29 mouse cellular contexts compared by ENCODE assay signal in genomic region chr1:83099580-83100137, GRCm38 (mm10). TPM values are rescaled to one million over a fixed set of nuclear protein-coding genes. Genes with fewer than 3 reads are reported as not detected.
DNase-seq lines count a peak whose midpoint lies in the region; ATAC-seq and TF ChIP-seq lines count a peak whose summit lies in the region.
"Had no signal": no experiment of that assay in that cellular context is flagged by ENCODE, and none has a peak within 500 bp of the region (broad histone marks: within the 10 kb centered on the region; RNA-seq: fewer than 3 reads in every experiment).

No protein-coding gene starts in this region.

- H3K9me3 ChIP-seq in heart, embryonic 11.5 days (replicated peaks; ENCODE audit: control insufficient read depth, low read length): no peaks in the 10 kb centered on the region
- H3K9me3 ChIP-seq in intestine, embryonic 16.5 days (ENCODE audit: control insufficient read depth, low read length): no peaks in the 10 kb centered on the region
- H3K9me3 ChIP-seq: embryonic facial prominence, embryonic 10.5 days; forebrain, embryonic 12.5 days; hindbrain, embryonic 12.5 days; megakaryocyte, embryonic 14.5 days had no signal

- no peak overlapping the region for H3K9ac ChIP-seq in heart, embryonic 11.5 days (ENCODE audit: low read depth, low read length)
- H3K9ac ChIP-seq in heart, adult 2 months (ENCODE audit: low read depth, low read length): no peak overlapping the region
- no peak overlapping the region for H3K9ac ChIP-seq in intestine, embryonic 16.5 days (ENCODE audit: low read depth, low read length)
- H3K9ac ChIP-seq: forebrain, embryonic 12.5 days; hindbrain, embryonic 12.5 days had no signal

- no peaks in the 10 kb centered on the region for H3K79me2 ChIP-seq in heart, adult 2 months (replicated peaks; ENCODE audit: control insufficient read depth, insufficient read depth, low read length)

- H3K4me2 ChIP-seq in heart, embryonic 11.5 days: no peak overlapping the region
- H3K4me2 ChIP-seq in intestine, embryonic 16.5 days (ENCODE audit: low read depth, low read length): no peak overlapping the region
- H3K4me2 ChIP-seq: forebrain, embryonic 12.5 days; hindbrain, embryonic 12.5 days had no signal

- TF ChIP-seq POLR2A in heart, adult 2 months (IDR thresholded peaks at IDR 0.05; ENCODE audit: insufficient read depth, low read depth, low read length): no peak

- H3K4me1 ChIP-seq in heart, embryonic 11.5 days (ENCODE audit: control insufficient read depth, insufficient read depth, low read length): no peaks in the 10 kb centered on the region
- H3K4me1 ChIP-seq in heart, adult 2 months (ENCODE audit: control insufficient read depth, insufficient read depth, low read length): no peaks in the 10 kb centered on the region
- peaks cover 4% of the 10 kb centered on the region; the same call in 1 of the 2 replicates for H3K4me1 ChIP-seq in intestine, embryonic 16.5 days (ENCODE audit: control insufficient read depth, insufficient read depth, low read length)
- H3K4me1 ChIP-seq: embryonic facial prominence, embryonic 10.5 days; forebrain, embryonic 12.5 days; hindbrain, embryonic 12.5 days; megakaryocyte, embryonic 14.5 days had no signal

- intact Hi-C loops in heart, adult 2 months (cut with DNase I): no loop called here

- H3K36me3 ChIP-seq in heart, embryonic 11.5 days (ENCODE audit: control insufficient read depth, insufficient read depth, low read length): no peaks in the 10 kb centered on the region
- H3K36me3 ChIP-seq in heart, adult 2 months (ENCODE audit: control insufficient read depth, insufficient read depth, low read length): no peaks in the 10 kb centered on the region
- no peaks in the 10 kb centered on the region for H3K36me3 ChIP-seq in intestine, embryonic 16.5 days (ENCODE audit: control insufficient read depth, insufficient read depth, low read length)
- H3K36me3 ChIP-seq: embryonic facial prominence, embryonic 10.5 days; forebrain, embryonic 12.5 days; hindbrain, embryonic 12.5 days had no signal

- peak overlapping the region; percentile 32; the same call in 1 of the 2 replicates for H3K27ac ChIP-seq in heart, embryonic 11.5 days (ENCODE audit: low read depth, low read length)
- H3K27ac ChIP-seq in heart, adult 2 months: no peak overlapping the region
- peak overlapping the region; percentile 59 for H3K27ac ChIP-seq in intestine, embryonic 16.5 days (ENCODE audit: low read length)
- H3K27ac ChIP-seq: embryonic facial prominence, embryonic 10.5 days; forebrain, embryonic 12.5 days; gastrocnemius, adult 2 months; hindbrain, embryonic 12.5 days; kidney, postnatal 0 days had no signal

- no peak for TF ChIP-seq CTCF in heart, adult 2 months (IDR thresholded peaks at IDR 0.05)

- ATAC-seq in heart, embryonic 11.5 days (replicated peaks; ENCODE audit: insufficient number of reproducible peaks, low FRiP score, low TSS enrichment): no peak
- peak; percentile 66 for ATAC-seq in intestine, embryonic 16.5 days
- ATAC-seq: inflammation-experienced regulatory T-cells, adult 6 months had no signal

- H3K27me3 ChIP-seq in heart, embryonic 11.5 days (ENCODE audit: control insufficient read depth, insufficient read depth, low read length): no peaks in the 10 kb centered on the region
- H3K27me3 ChIP-seq in heart, adult 2 months (ENCODE audit: control insufficient read depth, insufficient read depth, low read length): no peaks in the 10 kb centered on the region
- no peaks in the 10 kb centered on the region for H3K27me3 ChIP-seq in intestine, embryonic 16.5 days (replicated peaks; ENCODE audit: control insufficient read depth, insufficient read depth, low read length)
- H3K27me3 ChIP-seq: CH12.LX; forebrain, embryonic 12.5 days; hindbrain, embryonic 12.5 days; megakaryocyte, embryonic 14.5 days had no signal

- TF ChIP-seq EP300 in heart, adult 2 months (IDR thresholded peaks at IDR 0.05; ENCODE audit: insufficient read depth, low read depth, low read length): no peak

- no peak overlapping the region for H3K4me3 ChIP-seq in heart, embryonic 11.5 days (ENCODE audit: low read depth, low read length)
- no peak overlapping the region for H3K4me3 ChIP-seq in heart, adult 2 months
- no peak overlapping the region for H3K4me3 ChIP-seq in intestine, embryonic 16.5 days (ENCODE audit: low read length)
- H3K4me3 ChIP-seq: embryonic facial prominence, embryonic 10.5 days; forebrain, embryonic 12.5 days; gastrocnemius, adult 2 months; hindbrain, embryonic 12.5 days; megakaryocyte, embryonic 14.5 days had no signal

- no peak for DNase-seq in heart, adult 2 months
- DNase-seq in kidney, adult 9 months: peak; percentile 12
- DNase-seq in kidney, adult 11 months: no peak
- DNase-seq in 3T3-L1 (ENCODE audit: low read depth, low spot score): peak; percentile 49
- DNase-seq in adrenal gland, postnatal 14 days: no peak
- DNase-seq: cerebellum, adult 2 months; gastrocnemius, adult 2 months; midbrain, embryonic 14.5 days; right cerebral cortex, postnatal 14 days; spleen, adult 18-20 months; thymus, postnatal 25 days had no signal

- WGBS in heart, embryonic 11.5 days (ENCODE audit: insufficient replicate concordance): 57% methylated on average over 7 of the region's 7 CpGs
- 66% methylated on average over 7 of the region's 7 CpGs for WGBS in heart, adult 2 months
- 56% methylated on average over 7 of the region's 7 CpGs for WGBS in intestine, embryonic 16.5 days

RNA-seq across cellular contexts. Expression of gene Ccl20, which starts 16.9 kb away (rescaled TPM):
- polyA plus RNA-seq in heart, embryonic 11.5 days (2014; fragmentation: Nextera tagmentation; extraction: Ambion mirVana): 0.43 TPM in 1 of 2 replicates, not detected in the other
- not detected for total RNA-seq in heart, adult 2 months (2021)
- 0.20 TPM in 1 of 2 replicates, not detected in the other for polyA plus RNA-seq in heart, adult 2 months (2012; rRNA removed)
- polyA plus RNA-seq in intestine, embryonic 16.5 days (2015; fragmentation: Nextera tagmentation; extraction: Ambion mirVana): 4.0 and 5.1 TPM in 2 replicates
- not detected in 2 replicates for total RNA-seq in adrenal gland, postnatal 14 days (2021)
- total RNA-seq: adrenal gland, adult 18-20 months; common myeloid progenitor, adult 5-6 weeks; gastrocnemius, adult 2 months; layer of hippocampus, adult 18-20 months; left cerebral cortex, postnatal 25 days; MEL; neutrophil, adult 5-6 weeks had no signal
- polyA plus RNA-seq: cerebellum, adult 2 months; embryonic facial prominence, embryonic 10.5 days; forebrain, embryonic 12.5 days; gonadal fat pad, adult 2 months; hindbrain, embryonic 12.5 days; liver, embryonic 16.5 days; midbrain, embryonic 14.5 days had no signal

RNA-seq across cellular contexts. Expression of gene Krtap28-13, which starts 38.9 kb away (rescaled TPM):
- 0.16 and 0.68 TPM in 2 replicates for polyA plus RNA-seq in heart, embryonic 11.5 days (2014; fragmentation: Nextera tagmentation; extraction: Ambion mirVana)
- not detected for total RNA-seq in heart, adult 2 months (2021)
- not detected in 2 replicates for polyA plus RNA-seq in heart, adult 2 months (2012; rRNA removed)
- polyA plus RNA-seq in intestine, embryonic 16.5 days (2015; fragmentation: Nextera tagmentation; extraction: Ambion mirVana): not detected in 2 replicates
- not detected in 2 replicates for total RNA-seq in adrenal gland, postnatal 14 days (2021)
- total RNA-seq: adrenal gland, adult 18-20 months; CH12.LX; common myeloid progenitor, adult 5-6 weeks; gastrocnemius, adult 2 months; layer of hippocampus, adult 18-20 months; left cerebral cortex, postnatal 25 days; MEL; neutrophil, adult 5-6 weeks had no signal
- polyA plus RNA-seq: cerebellum, adult 2 months; embryonic facial prominence, embryonic 10.5 days; forebrain, embryonic 12.5 days; gonadal fat pad, adult 2 months; hindbrain, embryonic 12.5 days; inflammation-experienced regulatory T-cells, adult 6 months; kidney, postnatal 0 days; liver, embryonic 16.5 days; midbrain, embryonic 14.5 days had no signal

RNA-seq across cellular contexts. Expression of gene A030005K14Rik, which starts 40.5 kb away (rescaled TPM):
- not detected in 2 replicates for polyA plus RNA-seq in heart, embryonic 11.5 days (2014; fragmentation: Nextera tagmentation; extraction: Ambion mirVana)
- total RNA-seq in heart, adult 2 months (2021): not detected
- not detected in 2 replicates for polyA plus RNA-seq in heart, adult 2 months (2012; rRNA removed)
- polyA plus RNA-seq in intestine, embryonic 16.5 days (2015; fragmentation: Nextera tagmentation; extraction: Ambion mirVana): not detected in 2 replicates
- not detected in 2 replicates for total RNA-seq in adrenal gland, postnatal 14 days (2021)
- total RNA-seq: adrenal gland, adult 18-20 months; CH12.LX; common myeloid progenitor, adult 5-6 weeks; gastrocnemius, adult 2 months; layer of hippocampus, adult 18-20 months; left cerebral cortex, postnatal 25 days; MEL; neutrophil, adult 5-6 weeks had no signal
- polyA plus RNA-seq: cerebellum, adult 2 months; embryonic facial prominence, embryonic 10.5 days; forebrain, embryonic 12.5 days; gonadal fat pad, adult 2 months; hindbrain, embryonic 12.5 days; inflammation-experienced regulatory T-cells, adult 6 months; kidney, postnatal 0 days; limb, embryonic 14.5 days; liver, embryonic 16.5 days; midbrain, embryonic 14.5 days had no signal

RNA-seq across cellular contexts. Expression of gene Gm47969, which starts 54.9 kb away (rescaled TPM):
- not detected in 2 replicates for polyA plus RNA-seq in heart, embryonic 11.5 days (2014; fragmentation: Nextera tagmentation; extraction: Ambion mirVana)
- not detected for total RNA-seq in heart, adult 2 months (2021)
- polyA plus RNA-seq in heart, adult 2 months (2012; rRNA removed): not detected in 2 replicates
- not detected in 2 replicates for polyA plus RNA-seq in intestine, embryonic 16.5 days (2015; fragmentation: Nextera tagmentation; extraction: Ambion mirVana)
- total RNA-seq in adrenal gland, postnatal 14 days (2021): not detected in 2 replicates
- total RNA-seq: adrenal gland, adult 18-20 months; CH12.LX; common myeloid progenitor, adult 5-6 weeks; gastrocnemius, adult 2 months; layer of hippocampus, adult 18-20 months; left cerebral cortex, postnatal 25 days; MEL; neutrophil, adult 5-6 weeks had no signal
- polyA plus RNA-seq: cerebellum, adult 2 months; embryonic facial prominence, embryonic 10.5 days; forebrain, embryonic 12.5 days; gonadal fat pad, adult 2 months; hindbrain, embryonic 12.5 days; inflammation-experienced regulatory T-cells, adult 6 months; kidney, postnatal 0 days; limb, embryonic 14.5 days; liver, embryonic 16.5 days; midbrain, embryonic 14.5 days had no signal

RNA-seq across cellular contexts. Expression of gene Krtap28-10, which starts 57.4 kb away (rescaled TPM):
- not detected in 2 replicates for polyA plus RNA-seq in heart, embryonic 11.5 days (2014; fragmentation: Nextera tagmentation; extraction: Ambion mirVana)
- total RNA-seq in heart, adult 2 months (2021): not detected
- polyA plus RNA-seq in heart, adult 2 months (2012; rRNA removed): not detected in 2 replicates
- polyA plus RNA-seq in intestine, embryonic 16.5 days (2015; fragmentation: Nextera tagmentation; extraction: Ambion mirVana): not detected in 2 replicates
- not detected in 2 replicates for total RNA-seq in adrenal gland, postnatal 14 days (2021)
- total RNA-seq: adrenal gland, adult 18-20 months; CH12.LX; common myeloid progenitor, adult 5-6 weeks; gastrocnemius, adult 2 months; layer of hippocampus, adult 18-20 months; left cerebral cortex, postnatal 25 days; MEL; neutrophil, adult 5-6 weeks had no signal
- polyA plus RNA-seq: cerebellum, adult 2 months; embryonic facial prominence, embryonic 10.5 days; forebrain, embryonic 12.5 days; gonadal fat pad, adult 2 months; hindbrain, embryonic 12.5 days; inflammation-experienced regulatory T-cells, adult 6 months; kidney, postnatal 0 days; limb, embryonic 14.5 days; liver, embryonic 16.5 days; midbrain, embryonic 14.5 days had no signal

Comparison
In these comparisons a context has a peak if more than half of its experiments do, and no peak if none do; other contexts are left out.
1. DNase-seq: peak in kidney, adult 9 months (single experiment) and 3T3-L1 (single experiment); none in heart, adult 2 months (0 of 2), kidney, adult 11 months (single experiment) and adrenal gland, postnatal 14 days (single experiment).